Mouse (Mus musculus): ENCODE results near the gene Fam172a. TPM values are rescaled to one million over a fixed set of nuclear protein-coding genes. Genes with fewer than 3 reads are reported as not detected.
A peak's percentile ranks its signal among the peaks of the same experiment; 100 is the strongest.

Fam172a gene
- total RNA-seq, 2 experiments from 2014 or later: 22.9 to 28.1 TPM

GRCm38 (mm10) chr13:78102337-78102736 lies 400.5 kb downstream of the Fam172a start:
- DNase-seq: no peak

- DNase-seq: no peak
Measured at GRCm38 (mm10) chr13:78104851-78105250, 403.0 kb downstream of the Fam172a start.

GRCm38 (mm10) chr13:78110648-78111047 lies 408.8 kb downstream of the Fam172a start:
- DNase-seq: no peak

GRCm38 (mm10) chr13:78113978-78114377 lies 412.1 kb downstream of the Fam172a start:
- no peak for DNase-seq

- no peak for DNase-seq
Measured at GRCm38 (mm10) chr13:78118715-78119114, 416.9 kb downstream of the Fam172a start.

GRCm38 (mm10) chr13:78121991-78122390 lies 420.2 kb downstream of the Fam172a start:
- DNase-seq: no peak

- DNase-seq: no peak
Measured at GRCm38 (mm10) chr13:78123911-78124426, 422.1 kb downstream of the Fam172a start.

- DNase-seq: no peak
Measured at GRCm38 (mm10) chr13:78157465-78157864, 455.6 kb downstream of the Fam172a start.

- no peak for DNase-seq
Measured at GRCm38 (mm10) chr13:78162149-78162548, 460.3 kb downstream of the Fam172a start.

- peak; percentile 85 for DNase-seq
Measured at GRCm38 (mm10) chr13:78163087-78163958, 461.5 kb downstream of the Fam172a start.

- no peak for DNase-seq
Measured at GRCm38 (mm10) chr13:78164941-78165340, 463.1 kb downstream of the Fam172a start.

GRCm38 (mm10) chr13:78168166-78168565 lies 466.3 kb downstream of the Fam172a start:
- DNase-seq: no peak

- DNase-seq: peak; percentile 66
Measured at GRCm38 (mm10) chr13:78171320-78171719, 469.5 kb downstream of the Fam172a start.

- DNase-seq: no peak
Measured at GRCm38 (mm10) chr13:78171984-78172636, 470.3 kb downstream of the Fam172a start.

GRCm38 (mm10) chr13:78172861-78173260 lies 471.0 kb downstream of the Fam172a start:
- no peak for DNase-seq

GRCm38 (mm10) chr13:78174191-78174590 lies 472.4 kb downstream of the Fam172a start:
- DNase-seq: no peak

GRCm38 (mm10) chr13:78174891-78175290 lies 473.1 kb downstream of the Fam172a start:
- no peak for DNase-seq

GRCm38 (mm10) chr13:78175821-78176380 lies 474.1 kb downstream of the Fam172a start:
- DNase-seq: no peak

- no peak for DNase-seq
Measured at GRCm38 (mm10) chr13:78177381-78177950, 475.6 kb downstream of the Fam172a start.

- no peak for DNase-seq
Measured at GRCm38 (mm10) chr13:78178021-78178420, 476.2 kb downstream of the Fam172a start.

- no peak for DNase-seq
Measured at GRCm38 (mm10) chr13:78178771-78179170, 476.9 kb downstream of the Fam172a start.

GRCm38 (mm10) chr13:78179312-78180097 lies 477.7 kb downstream of the Fam172a start:
- DNase-seq: no peak

All from adrenal gland, postnatal 10 days (tissue).